8 mouse cellular contexts compared by ENCODE assay signal in genomic region chr11:58903511-58904409, GRCm38 (mm10). TPM values are rescaled to one million over a fixed set of nuclear protein-coding genes. Genes with fewer than 3 reads are reported as not detected.
DNase-seq lines count a peak whose midpoint lies in the region; ATAC-seq lines count a peak whose summit lies in the region.

Gene Zfp39 (minus strand): TSS chr11:58904225.

- peak; percentile 98 for DNase-seq in 3134 (ENCODE audit: extremely low read depth, insufficient read length, low spot score)
- DNase-seq in adrenal gland, postnatal 25 days, result peak; percentile 96
- peak; percentile 96 for DNase-seq in embryonic facial prominence, embryonic 11.5 days (ENCODE audit: low spot score)
- peak; percentile 100 for DNase-seq in heart, adult 11 months
- DNase-seq in kidney, adult 18-20 months, result peak; percentile 98
- peak; percentile 94 for DNase-seq in limb, embryonic 10.5 days (ENCODE audit: low spot score)
- DNase-seq in skeletal muscle tissue, adult 2 months (ENCODE audit: low read depth, low spot score), result peak; percentile 91

- H3K4me2 ChIP-seq in embryonic facial prominence, embryonic 11.5 days (ENCODE audit: low read depth, low read length), result peak within 1 kb of the TSS; percentile 78
- H3K4me2 ChIP-seq in midbrain, embryonic 12.5 days (replicated peaks), result peak within 1 kb of the TSS; percentile 71

- H3K9me3 ChIP-seq in embryonic facial prominence, embryonic 11.5 days (replicated peaks; ENCODE audit: control insufficient read depth, low read length), result no peaks in the 10 kb centered on the region
- no peaks in the 10 kb centered on the region for H3K9me3 ChIP-seq in limb, embryonic 10.5 days (replicated peaks)
- no peaks in the 10 kb centered on the region for H3K9me3 ChIP-seq in midbrain, embryonic 12.5 days

- WGBS in embryonic facial prominence, embryonic 11.5 days, result under 1% methylated on average over 40 of the region's 40 CpGs
- under 1% methylated on average over 40 of the region's 40 CpGs for WGBS in limb, embryonic 10.5 days
- WGBS in midbrain, embryonic 12.5 days, result under 1% methylated on average over 40 of the region's 40 CpGs

- H3K4me1 ChIP-seq in embryonic facial prominence, embryonic 11.5 days (ENCODE audit: control insufficient read depth, insufficient read depth, low read length), result no peaks in the 10 kb centered on the region
- peaks cover 14% of the 10 kb centered on the region for H3K4me1 ChIP-seq in limb, embryonic 10.5 days
- H3K4me1 ChIP-seq in midbrain, embryonic 12.5 days, result peaks cover 8% of the 10 kb centered on the region; the same call in 1 of the 2 replicates

- ATAC-seq in embryonic facial prominence, embryonic 11.5 days (replicated peaks; ENCODE audit: insufficient number of reproducible peaks, low FRiP score, low TSS enrichment, low read depth), result peak; percentile 94
- peak; percentile 97 for ATAC-seq in midbrain, embryonic 12.5 days (ENCODE audit: low FRiP score, low read depth)

- peak within 1 kb of the TSS; percentile 81 for H3K9ac ChIP-seq in embryonic facial prominence, embryonic 11.5 days (replicated peaks; ENCODE audit: low read length)
- H3K9ac ChIP-seq in midbrain, embryonic 12.5 days (replicated peaks), result peak within 1 kb of the TSS; percentile 84

- no peaks in the 10 kb centered on the region for H3K36me3 ChIP-seq in embryonic facial prominence, embryonic 11.5 days (replicated peaks; ENCODE audit: control insufficient read depth, insufficient read depth, low read depth, low read length)
- H3K36me3 ChIP-seq in limb, embryonic 10.5 days, result peaks cover 35% of the 10 kb centered on the region
- peaks cover 18% of the 10 kb centered on the region for H3K36me3 ChIP-seq in midbrain, embryonic 12.5 days

- H3K27me3 ChIP-seq in embryonic facial prominence, embryonic 11.5 days (ENCODE audit: control insufficient read depth, insufficient read depth, low read length), result no peaks in the 10 kb centered on the region
- no peaks in the 10 kb centered on the region for H3K27me3 ChIP-seq in limb, embryonic 10.5 days (ENCODE audit: low read depth, poor library complexity, severe bottlenecking)
- H3K27me3 ChIP-seq in midbrain, embryonic 12.5 days, result no peaks in the 10 kb centered on the region

- H3K27ac ChIP-seq in embryonic facial prominence, embryonic 11.5 days (replicated peaks; ENCODE audit: low read depth, low read length), result peak within 1 kb of the TSS; percentile 60
- peak within 1 kb of the TSS; percentile 93 for H3K27ac ChIP-seq in limb, embryonic 10.5 days
- H3K27ac ChIP-seq in midbrain, embryonic 12.5 days (replicated peaks), result peak within 1 kb of the TSS; percentile 81

- H3K4me3 ChIP-seq in embryonic facial prominence, embryonic 11.5 days (ENCODE audit: low read depth, low read length), result peak within 1 kb of the TSS; percentile 75
- peak within 1 kb of the TSS; percentile 65 for H3K4me3 ChIP-seq in limb, embryonic 10.5 days
- peak within 1 kb of the TSS; percentile 77 for H3K4me3 ChIP-seq in midbrain, embryonic 12.5 days

RNA-seq across cellular contexts. Expression of gene Zfp39, which starts in this region (rescaled TPM):
- 4.9 and 6.3 TPM in 2 replicates for total RNA-seq in adrenal gland, postnatal 25 days (2021)
- 7.6 and 8.3 TPM in 2 replicates for polyA plus RNA-seq in embryonic facial prominence, embryonic 11.5 days (2014; fragmentation: Nextera tagmentation; extraction: Ambion mirVana)
- 5.7 and 6.9 TPM in 2 replicates for polyA plus RNA-seq in limb, embryonic 10.5 days (2016; fragmentation: Nextera tagmentation; extraction: Ambion mirVana)
- 5.3 and 5.5 TPM in 2 replicates for polyA plus RNA-seq in midbrain, embryonic 12.5 days (2016; fragmentation: Nextera tagmentation; extraction: Ambion mirVana)

Comparison
In these comparisons a context has a peak if more than half of its experiments do, and no peak if none do; other contexts are left out.
1. Peak in every context shown above with its lines: DNase-seq, ATAC-seq, H3K4me3 ChIP-seq and H3K27ac ChIP-seq.